ENCODE assay signal across 8 mouse cellular contexts in the genomic region with DNA sequence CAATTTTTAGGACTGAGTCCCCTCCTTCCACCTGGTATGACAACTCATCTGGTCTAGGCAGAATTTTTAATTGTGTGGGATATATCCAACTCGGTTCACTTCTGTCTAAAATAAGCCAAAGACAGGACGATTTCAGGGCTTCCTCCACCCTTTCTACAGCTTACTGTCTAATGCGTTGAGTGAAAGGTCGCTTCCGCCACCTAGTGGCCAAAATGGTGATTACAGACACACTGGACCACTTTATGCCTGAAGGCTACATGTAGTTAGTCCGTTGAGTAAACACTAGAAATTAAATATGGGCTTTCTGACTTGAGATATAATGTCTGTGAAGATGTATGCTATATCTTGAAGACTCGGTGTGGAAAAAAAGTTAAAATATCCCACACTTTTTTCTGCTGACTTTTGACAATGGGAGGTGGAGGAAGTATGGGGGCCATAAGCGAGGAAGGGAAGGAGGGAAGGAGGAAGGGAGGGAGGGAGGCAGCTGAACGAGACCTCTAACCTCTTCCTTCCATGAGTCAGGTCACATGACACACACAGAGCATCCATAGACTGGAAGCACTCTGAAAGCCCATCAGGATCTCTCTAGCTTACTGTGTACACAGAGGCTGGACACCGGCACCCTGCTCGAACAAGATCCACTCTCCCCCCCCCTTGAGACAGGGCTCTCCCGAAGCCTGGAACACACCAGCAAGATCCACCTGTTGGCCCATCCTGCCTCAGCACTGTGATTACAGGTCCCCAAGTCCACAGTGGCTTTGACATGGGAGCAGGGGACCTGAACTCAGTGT. TPM values are rescaled to one million over a fixed set of nuclear protein-coding genes. Genes with fewer than 3 reads are reported as not detected.
A peak's percentile ranks its signal among the peaks of the same experiment; 100 is the strongest.
DNase-seq lines count a peak whose midpoint lies in the region; ATAC-seq lines count a peak whose summit lies in the region.

No protein-coding gene starts in this region.

- no peaks in the 10 kb centered on the region for H3K9me3 ChIP-seq in intestine, embryonic 14.5 days (ENCODE audit: control insufficient read depth, low read length)

- no peak overlapping the region for H3K9ac ChIP-seq in intestine, embryonic 14.5 days (ENCODE audit: low read length)

- peaks cover 17% of the 10 kb centered on the region; the same call in 1 of the 2 replicates for H3K36me3 ChIP-seq in intestine, embryonic 14.5 days (ENCODE audit: control insufficient read depth, insufficient read depth, low read length)

- no peak overlapping the region for H3K4me3 ChIP-seq in intestine, embryonic 14.5 days (ENCODE audit: low read depth, low read length)

- DNase-seq in T-cell, adult 2 months (ENCODE audit: low spot score) = peak; percentile 77
- DNase-seq in cerebellum, postnatal 10 days = peak; percentile 94 to 96
- DNase-seq in frontal cortex, postnatal 36 days (ENCODE audit: low spot score in 2 of 2) = peak; percentile 94 to 98
- DNase-seq in intestine, embryonic 14.5 days (ENCODE audit: low spot score) = peak; percentile 99
- DNase-seq in left cerebral cortex, adult 9 months (ENCODE audit: low spot score in 2 of 2) = peak; percentile 59 to 96
- peak; percentile 90 for DNase-seq in mesoderm, embryonic 11.5 days (ENCODE audit: low read depth, low spot score)
- DNase-seq in right cerebral cortex, postnatal 36 days (ENCODE audit: low spot score in 2 of 2) = peak; percentile 85
- DNase-seq in yolk sac, embryonic 10.5 days (ENCODE audit: low spot score) = peak; percentile 56

- no peak overlapping the region for H3K27ac ChIP-seq in intestine, embryonic 14.5 days (ENCODE audit: low read depth)

- H3K4me1 ChIP-seq in intestine, embryonic 14.5 days (replicated peaks; ENCODE audit: control insufficient read depth, insufficient read depth, low read length) = no peaks in the 10 kb centered on the region

- no peaks in the 10 kb centered on the region for H3K27me3 ChIP-seq in intestine, embryonic 14.5 days (replicated peaks; ENCODE audit: control insufficient read depth, insufficient read depth, low read length)

- WGBS in intestine, embryonic 14.5 days = 25% methylated on average over 12 of the region's 12 CpGs

- ATAC-seq in intestine, embryonic 14.5 days (replicated peaks; ENCODE audit: low FRiP score, low TSS enrichment, low read depth) = peak; percentile 70

- no peak overlapping the region for H3K4me2 ChIP-seq in intestine, embryonic 14.5 days (ENCODE audit: low read length)

RNA-seq across cellular contexts. Expression of gene Slit1, which starts 20.6 kb away (rescaled TPM):
- polyA plus RNA-seq in intestine, embryonic 14.5 days (2014; fragmentation: Nextera tagmentation; extraction: Ambion mirVana) = 0.77 and 1.0 TPM in 2 replicates

RNA-seq across cellular contexts. Expression of gene Arhgap19, which starts 37.8 kb away (rescaled TPM):
- polyA plus RNA-seq in intestine, embryonic 14.5 days (2014; fragmentation: Nextera tagmentation; extraction: Ambion mirVana) = 25.5 and 29.0 TPM in 2 replicates
